Mouse (Mus musculus) E14TG2a.4 (cell line): ENCODE measurements around the gene Dennd1c.

Source experiments
- CTCF ChIP-seq: conservative IDR thresholded peaks from 2 replicates; pipeline ENCODE4 v1.5.1; 2014; ENCODE audit warnings: low read length
- NANOG ChIP-seq: IDR thresholded peaks from 2 replicates; pipeline ENCODE4 v1.6.1; 2014; ENCODE audit warnings: borderline replicate concordance, low read length, mixed read lengths

GRCm38 (mm10) chr17:57047406-57047805 is 30.9 kb downstream of the Dennd1c start:
- TF ChIP-seq CTCF (no peak), NANOG (no peak)
